Mouse (Mus musculus) cerebellum, adult 2 months (tissue): Measurements from ENCODE around the gene Ndufa8. TPM values are rescaled to one million over a fixed set of nuclear protein-coding genes. Genes with fewer than 3 reads are reported as not detected.

Experiments used
- DNase-seq, 2 experiments: peaks; one replicate each; pipeline ENCODE4 v3.0.0; 2021
- H3K27ac ChIP-seq: fragments of 200-500 bp; 2 replicates; pipeline ENCODE4 v1.5.1; 2012; ENCODE audit warnings: low read length, control low read depth, inconsistent platforms; ENCODE audit not compliant: insufficient read depth
- H3K27me3 ChIP-seq: fragments of 200-500 bp; 2 replicates; pipeline ENCODE4 v1.6.1; 2012; ENCODE audit warnings: inconsistent platforms, mild to moderate bottlenecking, low read length, moderate library complexity; ENCODE audit not compliant: control insufficient read depth, insufficient read depth
- H3K4me1 ChIP-seq: fragments of 200-500 bp; 2 replicates; pipeline ENCODE4 v1.6.1; 2011; ENCODE audit warnings: low read length; ENCODE audit not compliant: control insufficient read depth, insufficient read depth
- H3K4me3 ChIP-seq: fragments of 200-500 bp; replicated peaks from 2 replicates; pipeline ENCODE3; 2011; ENCODE audit warnings: mild to moderate bottlenecking, low read depth, low read length, control low read depth; ENCODE audit not compliant: insufficient read depth
- CTCF ChIP-seq: fragments of 200-500 bp; IDR thresholded peaks from 2 replicates; pipeline ENCODE4 v1.5.1; 2011; ENCODE audit warnings: low read depth, mild to moderate bottlenecking, control low read depth, low read length, moderate library complexity, borderline replicate concordance; ENCODE audit not compliant: insufficient read depth
- POLR2A ChIP-seq: fragments of 200-500 bp; IDR thresholded peaks from 2 replicates; pipeline ENCODE4 v1.6.1; 2011; ENCODE audit warnings: low read length, control low read depth, borderline replicate concordance; ENCODE audit not compliant: insufficient read depth
- WGBS: fragments of 180-500 bp; shearing (Covaris S2); methylation state at CpG from one replicate; pipeline ENCODE4 v1.1.7; 2018; 5-methylcytosine and 5-hydroxymethylcytosine counted together
- polyA plus RNA-seq: library from polyadenylated mRNA; depleted of rRNA; stranded (reverse); fragments of >200 nt; gene quantifications from 2 replicates; pipeline ENCODE4 v1.2.3, GENCODE M21; 2012; rRNA removed

Gene Ndufa8
- polyA plus RNA-seq, 1 experiment = 249 TPM

GRCm38 (mm10) chr2:35992259-35992658, 56.9 kb downstream of the Ndufa8 start:
- DNase-seq = no peak
- Histone ChIP-seq H3K4me1 (no peaks in the 10 kb centered on the region), H3K27me3 (no peaks in the 10 kb centered on the region), H3K27ac (no peak overlapping the region), H3K4me3 (no peak overlapping the region)
- no peak for TF ChIP-seq POLR2A
- TF ChIP-seq CTCF = no peak
- 81% methylated on average over 3 of the region's 3 CpGs for WGBS

Other genes starting within 250 kb of the Ndufa8 start
- 21.4 and 24.0 TPM in 2 replicates for gene Ttll11, start 69.5 kb downstream of the Ndufa8 start, polyA plus RNA-seq
- 2.5 and 2.6 TPM in 2 replicates for gene Morn5, start 52 bp upstream of the Ndufa8 start, polyA plus RNA-seq
- gene Lhx6, start 56.0 kb upstream of the Ndufa8 start, polyA plus RNA-seq = 0.13 and 0.24 TPM in 2 replicates
- 25.1 and 31.2 TPM in 2 replicates for gene Mrrf, start 87.0 kb upstream of the Ndufa8 start, polyA plus RNA-seq
- gene Rbm18, start 87.4 kb upstream of the Ndufa8 start, polyA plus RNA-seq = 48.9 and 51.7 TPM in 2 replicates
- 6.5 and 9.3 TPM in 2 replicates for gene Ptgs1, start 181.0 kb upstream of the Ndufa8 start, polyA plus RNA-seq